Mouse (Mus musculus): ENCODE data around the gene Aox1.

- no peak for TF ChIP-seq CTCF (IDR thresholded peaks at IDR 0.05; ENCODE audit: control insufficient read depth, insufficient read depth, insufficient replicate concordance, low read depth, low read length)
- peak; percentile 89; the same call in 1 of the 2 replicates for TF ChIP-seq POLR2A (IDR thresholded peaks at IDR 0.05; ENCODE audit: control insufficient read depth, low read depth, low read length)
Measured at GRCm38 (mm10) chr1:58045076-58045475, 15.3 kb downstream of the Aox1 start.
